Mouse (Mus musculus) liver, embryonic 12.5 days (tissue): Measurements from ENCODE around the gene Tshz2. TPM values are rescaled to one million over a fixed set of nuclear protein-coding genes. Genes with fewer than 3 reads are reported as not detected.

ENCODE experiments used
- ATAC-seq: fragments of 200-750 bp; cut with Nextera tagmentation; 2 replicates; pipeline ENCODE4 v1.8.0; 2017; ENCODE audit warnings: moderate number of reproducible peaks, mild to moderate bottlenecking, moderate library complexity
- H3K27ac ChIP-seq: fragments of 300-500 bp; sonication (generic); 2 replicates; pipeline ENCODE4 v1.5.1; 2016; ENCODE audit warnings: mild to moderate bottlenecking
- H3K27me3 ChIP-seq: fragments of 300-500 bp; sonication (generic); replicated peaks from 2 replicates; pipeline ENCODE4 v1.6.1; 2016; ENCODE audit warnings: mild to moderate bottlenecking, moderate library complexity
- H3K36me3 ChIP-seq: fragments of 300-500 bp; sonication (generic); 2 replicates; pipeline ENCODE4 v1.6.1; 2016; ENCODE audit warnings: mild to moderate bottlenecking, moderate library complexity
- H3K4me1 ChIP-seq: fragments of 300-500 bp; sonication (generic); 2 replicates; pipeline ENCODE4 v1.6.1; 2016
- H3K4me2 ChIP-seq: fragments of 300-500 bp; sonication (generic); 2 replicates; pipeline ENCODE4 v1.6.1; 2016; ENCODE audit warnings: mild to moderate bottlenecking, moderate library complexity
- H3K4me3 ChIP-seq: fragments of 300-500 bp; sonication (generic); 2 replicates; pipeline ENCODE4 v1.5.1; 2016; ENCODE audit warnings: mild to moderate bottlenecking, moderate library complexity
- H3K9ac ChIP-seq: fragments of 300-500 bp; sonication (generic); 2 replicates; pipeline ENCODE4 v1.6.1; 2016; ENCODE audit warnings: mild to moderate bottlenecking, moderate library complexity
- H3K9me3 ChIP-seq: fragments of 300-500 bp; sonication (generic); replicated peaks from 2 replicates; pipeline ENCODE4 v1.6.1; 2016; ENCODE audit warnings: mild to moderate bottlenecking, moderate library complexity
- WGBS: fragments of 180-500 bp; shearing (Covaris S2); methylation state at CpG from one replicate; pipeline ENCODE4 v1.1.7; 2016; ENCODE audit not compliant: insufficient replicate concordance; 5-methylcytosine and 5-hydroxymethylcytosine counted together
- polyA plus RNA-seq: library from polyadenylated mRNA; unstranded; fragments of >200 nt; fragmentation: Nextera tagmentation; extraction: Ambion mirVana; gene quantifications from 2 replicates; pipeline ENCODE4 v1.2.1, GENCODE M21; 2016

Tshz2 gene
- polyA plus RNA-seq, 1 experiment from 2014 or later, result 2.9 TPM

- 0 out of 2 replicates have a peak, but pooled peaks cover 8% of the 10 kb centered on the region for H3K4me1 ChIP-seq
- ATAC-seq, result no peak
- no peak overlapping the region for H3K9ac ChIP-seq
- H3K4me2 ChIP-seq, result no peak overlapping the region
- H3K27me3 ChIP-seq, result no peaks in the 10 kb centered on the region
- H3K9me3 ChIP-seq, result 0 out of 2 replicates have a peak, but pooled peaks cover 1% of the 10 kb centered on the region
- no peak overlapping the region for H3K4me3 ChIP-seq
- no peaks in the 10 kb centered on the region for H3K36me3 ChIP-seq
- H3K27ac ChIP-seq, result no peak overlapping the region
- WGBS, result 53% methylated on average over 6 of the region's 6 CpGs
Observed at GRCm38 (mm10) chr2:169862701-169863100, 229.9 kb downstream of the Tshz2 start.

DNA sequence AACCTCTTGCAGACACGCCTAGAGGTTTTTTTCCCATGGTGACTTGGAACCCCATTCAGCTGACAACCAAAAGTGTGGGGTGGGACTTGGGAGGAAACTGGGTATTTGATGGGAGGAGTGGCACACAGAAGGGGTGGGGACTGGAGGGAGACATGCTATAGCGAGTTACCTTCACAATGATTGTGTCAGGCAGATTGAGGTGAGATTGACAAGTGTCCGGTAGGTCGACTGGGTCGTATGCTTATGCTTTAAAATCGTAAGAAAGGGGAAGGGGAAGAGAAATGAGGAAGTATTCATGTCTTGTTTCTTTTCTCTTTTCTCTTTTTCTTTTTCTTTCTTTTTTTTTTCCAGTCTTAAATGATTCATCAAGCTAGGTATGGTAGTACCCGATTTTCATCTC, 236.7 kb downstream of the Tshz2 start:
- no peak for ATAC-seq
- no peaks in the 10 kb centered on the region for H3K27me3 ChIP-seq
- H3K4me3 ChIP-seq, result no peak overlapping the region
- no peak overlapping the region for H3K27ac ChIP-seq
- no peaks in the 10 kb centered on the region for H3K4me1 ChIP-seq
- no peaks in the 10 kb centered on the region for H3K36me3 ChIP-seq
- no peak overlapping the region for H3K9ac ChIP-seq
- H3K9me3 ChIP-seq, result no peaks in the 10 kb centered on the region
- WGBS, result 29% methylated on average over 7 of the region's 7 CpGs
- H3K4me2 ChIP-seq, result no peak overlapping the region

GRCm38 (mm10) chr2:169870503-169870902, 237.7 kb downstream of the Tshz2 start:
- no peak overlapping the region for H3K9ac ChIP-seq
- H3K27me3 ChIP-seq, result no peaks in the 10 kb centered on the region
- no peak overlapping the region for H3K4me2 ChIP-seq
- H3K4me3 ChIP-seq, result no peak overlapping the region
- no peaks in the 10 kb centered on the region for H3K4me1 ChIP-seq
- 25% methylated on average over 5 of the region's 5 CpGs for WGBS
- H3K27ac ChIP-seq, result no peak overlapping the region
- no peaks in the 10 kb centered on the region for H3K36me3 ChIP-seq
- no peaks in the 10 kb centered on the region for H3K9me3 ChIP-seq
- ATAC-seq, result no peak

DNA sequence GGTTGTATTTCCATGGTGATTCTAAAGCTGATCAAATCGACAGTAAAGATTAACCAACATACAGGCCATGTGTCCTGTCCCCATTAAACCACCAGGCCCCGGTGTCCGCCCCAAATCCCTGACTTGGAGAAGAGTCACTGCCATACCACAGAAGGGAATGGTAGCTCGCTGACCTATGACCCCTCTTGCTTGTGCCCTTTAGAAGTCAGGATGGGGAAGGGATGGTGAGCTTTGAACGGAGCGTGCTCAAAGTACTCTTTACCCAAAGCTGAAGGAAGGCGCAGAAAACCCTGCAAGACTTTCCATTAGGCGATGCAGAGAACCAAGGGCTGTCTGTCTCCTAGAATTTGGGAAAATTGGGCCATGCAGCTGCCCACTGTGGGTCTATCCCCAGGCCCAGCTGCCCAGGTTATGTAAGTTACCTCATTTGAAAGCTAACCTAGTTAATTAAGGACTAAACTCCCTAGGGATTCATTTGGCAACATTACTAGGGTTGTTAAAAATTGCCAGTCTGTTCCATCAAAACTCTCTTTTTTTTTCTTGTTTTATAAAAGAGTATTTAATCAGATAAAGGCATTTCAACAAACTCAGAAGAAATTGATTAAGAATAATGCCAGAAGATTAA, 238.7 kb downstream of the Tshz2 start:
- Histone ChIP-seq H3K4me2 (no peak overlapping the region), H3K9ac (no peak overlapping the region), H3K27me3 (no peaks in the 10 kb centered on the region), H3K9me3 (no peaks in the 10 kb centered on the region), H3K36me3 (no peaks in the 10 kb centered on the region), H3K27ac (no peak overlapping the region), H3K4me1 (no peaks in the 10 kb centered on the region), H3K4me3 (no peak overlapping the region)
- WGBS, result 77% methylated on average over 8 of the region's 8 CpGs
- no peak for ATAC-seq

DNA sequence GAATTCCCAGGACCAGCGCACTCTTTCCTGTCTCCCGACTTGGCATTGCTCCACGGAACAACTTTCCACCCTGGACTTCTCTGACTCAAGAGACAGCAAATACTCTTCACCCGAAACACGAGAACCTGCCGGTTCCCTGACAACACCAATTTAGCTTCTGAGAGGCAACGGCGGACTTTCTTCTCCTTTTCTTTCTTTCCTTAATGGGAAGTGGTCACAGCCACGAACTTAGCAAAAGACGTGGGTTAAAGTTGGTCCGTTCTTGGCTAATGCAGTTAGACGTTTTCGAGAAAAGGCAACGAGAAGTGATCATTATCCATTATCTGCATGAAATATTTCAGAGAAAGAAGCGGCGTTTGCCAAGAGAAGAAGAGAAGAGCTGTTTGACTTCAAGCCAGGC, 240.6 kb downstream of the Tshz2 start:
- 34% methylated on average over 16 of the region's 16 CpGs for WGBS

GRCm38 (mm10) chr2:169887921-169888320, 255.1 kb downstream of the Tshz2 start:
- H3K36me3 ChIP-seq, result 0 out of 2 replicates have a peak, but pooled peaks cover 6% of the 10 kb centered on the region
- H3K9ac ChIP-seq, result no peak overlapping the region
- H3K4me3 ChIP-seq, result no peak overlapping the region
- WGBS, result 78% methylated on average over 9 of the region's 9 CpGs
- no peaks in the 10 kb centered on the region for H3K4me1 ChIP-seq
- ATAC-seq, result no peak
- H3K27ac ChIP-seq, result no peak overlapping the region
- H3K4me2 ChIP-seq, result no peak overlapping the region
- no peaks in the 10 kb centered on the region for H3K9me3 ChIP-seq
- H3K27me3 ChIP-seq, result no peaks in the 10 kb centered on the region

More for the DNA sequence above, 240.6 kb downstream of the Tshz2 start:
- Histone ChIP-seq H3K27me3 (no peaks in the 10 kb centered on the region), H3K4me1 (no peaks in the 10 kb centered on the region), H3K4me3 (no peak overlapping the region), H3K9me3 (no peaks in the 10 kb centered on the region), H3K27ac (no peak overlapping the region), H3K4me2 (no peak overlapping the region), H3K9ac (no peak overlapping the region), H3K36me3 (no peaks in the 10 kb centered on the region)
- no peak for ATAC-seq

DNA sequence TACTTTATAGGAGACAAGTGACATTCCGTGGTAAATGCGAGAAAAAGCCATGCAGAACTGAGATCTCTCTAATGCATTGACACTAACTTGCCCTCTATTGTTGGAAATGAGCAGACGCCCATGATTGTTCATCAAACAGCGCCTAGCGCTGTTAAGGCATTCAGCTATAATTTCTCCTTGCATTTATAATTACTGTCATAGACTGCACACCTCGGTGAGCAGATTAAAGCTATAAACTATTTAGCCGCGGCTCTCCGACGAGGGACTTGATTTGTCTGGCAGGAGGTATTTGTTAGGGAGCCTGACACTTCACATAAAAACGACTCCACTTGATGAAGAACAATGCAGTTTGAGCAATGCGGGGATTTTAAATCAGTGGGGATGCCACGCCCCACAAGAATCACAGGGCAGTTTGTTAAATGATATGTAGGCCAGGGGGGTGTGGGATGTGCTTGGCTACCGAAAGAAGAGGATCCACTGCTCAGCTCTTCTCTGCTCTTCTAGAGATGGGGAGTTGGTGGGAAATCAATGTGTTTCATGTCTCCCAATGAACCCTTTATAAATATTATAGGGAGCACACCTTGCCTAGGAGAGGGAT, 259.7 kb downstream of the Tshz2 start:
- no peak overlapping the region for H3K9ac ChIP-seq
- no peak for ATAC-seq
- no peaks in the 10 kb centered on the region for H3K9me3 ChIP-seq
- no peaks in the 10 kb centered on the region for H3K27me3 ChIP-seq
- no peak overlapping the region for H3K4me3 ChIP-seq
- H3K4me2 ChIP-seq, result no peak overlapping the region
- WGBS, result 72% methylated on average over 14 of the region's 14 CpGs
- H3K4me1 ChIP-seq, result no peaks in the 10 kb centered on the region
- H3K27ac ChIP-seq, result no peak overlapping the region
- H3K36me3 ChIP-seq, result no peaks in the 10 kb centered on the region

- Histone ChIP-seq H3K27me3 (no peaks in the 10 kb centered on the region), H3K4me2 (no peak overlapping the region), H3K9me3 (no peaks in the 10 kb centered on the region), H3K4me1 (no peaks in the 10 kb centered on the region), H3K9ac (no peak overlapping the region), H3K4me3 (no peak overlapping the region), H3K27ac (no peak overlapping the region), H3K36me3 (no peaks in the 10 kb centered on the region)
- WGBS, result 66% methylated on average over 7 of the region's 7 CpGs
- ATAC-seq, result no peak
Observed at GRCm38 (mm10) chr2:169902896-169903295, 270.1 kb downstream of the Tshz2 start.

GRCm38 (mm10) chr2:169906396-169906795, 273.6 kb downstream of the Tshz2 start:
- no peak overlapping the region for H3K27ac ChIP-seq
- H3K4me1 ChIP-seq, result no peaks in the 10 kb centered on the region
- H3K4me2 ChIP-seq, result no peak overlapping the region
- 44% methylated on average over 9 of the region's 9 CpGs for WGBS
- H3K27me3 ChIP-seq, result no peaks in the 10 kb centered on the region
- no peaks in the 10 kb centered on the region for H3K36me3 ChIP-seq
- no peak for ATAC-seq
- no peaks in the 10 kb centered on the region for H3K9me3 ChIP-seq
- H3K4me3 ChIP-seq, result no peak overlapping the region
- H3K9ac ChIP-seq, result no peak overlapping the region

DNA sequence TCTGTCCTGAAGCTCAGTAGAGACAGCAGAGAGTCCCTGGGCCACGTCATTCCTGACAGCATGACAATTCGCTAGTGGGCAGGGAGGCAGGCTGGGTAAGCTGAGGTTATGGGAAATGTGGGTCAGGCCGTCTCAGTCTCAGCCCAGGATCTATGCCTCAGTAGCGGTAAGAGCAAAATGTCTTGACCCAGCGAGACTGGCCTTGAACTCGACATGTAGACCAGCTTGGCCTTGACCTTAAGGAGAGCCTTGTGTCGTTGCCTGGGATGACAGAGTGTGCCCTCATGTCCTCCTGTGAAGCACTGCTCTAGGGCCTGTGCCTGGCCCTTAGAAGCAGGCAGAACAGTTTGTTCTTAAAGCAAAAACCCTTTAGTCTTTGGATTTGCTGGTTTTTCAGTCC, 275.2 kb downstream of the Tshz2 start:
- no peak for ATAC-seq
- H3K9me3 ChIP-seq, result no peaks in the 10 kb centered on the region
- WGBS, result 58% methylated on average over 7 of the region's 7 CpGs
- no peaks in the 10 kb centered on the region for H3K4me1 ChIP-seq
- H3K27me3 ChIP-seq, result no peaks in the 10 kb centered on the region
- H3K4me3 ChIP-seq, result no peak overlapping the region
- no peaks in the 10 kb centered on the region for H3K36me3 ChIP-seq
- H3K9ac ChIP-seq, result no peak overlapping the region
- no peak overlapping the region for H3K4me2 ChIP-seq
- no peak overlapping the region for H3K27ac ChIP-seq

DNA sequence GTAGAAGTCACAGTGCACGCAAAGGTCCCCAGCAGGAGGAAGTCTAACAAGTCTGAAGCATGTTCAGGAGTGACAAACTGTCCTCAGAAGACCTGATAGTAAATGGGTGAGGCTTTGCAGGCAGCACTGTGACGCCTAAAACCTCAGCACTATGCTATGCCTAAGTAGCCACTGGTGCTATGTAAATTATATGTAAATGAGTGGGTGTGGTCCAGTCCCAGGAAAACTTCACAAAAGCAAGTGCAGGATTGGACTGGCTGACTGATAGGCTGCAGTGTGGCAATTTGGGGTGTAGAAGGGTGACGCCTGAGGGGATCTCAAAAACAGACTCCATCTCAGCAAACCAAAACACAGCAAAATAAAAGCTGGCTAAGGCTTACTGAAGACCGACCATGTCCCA, 277.8 kb downstream of the Tshz2 start:
- Histone ChIP-seq H3K4me1 (no peaks in the 10 kb centered on the region), H3K9me3 (no peaks in the 10 kb centered on the region), H3K36me3 (no peaks in the 10 kb centered on the region), H3K4me3 (no peak overlapping the region), H3K4me2 (no peak overlapping the region), H3K9ac (no peak overlapping the region), H3K27ac (no peak overlapping the region), H3K27me3 (no peaks in the 10 kb centered on the region)
- WGBS, result 54% methylated on average over 4 of the region's 4 CpGs
- ATAC-seq, result no peak

GRCm38 (mm10) chr2:169912826-169913225, 280.0 kb downstream of the Tshz2 start:
- H3K9ac ChIP-seq, result no peak overlapping the region
- no peaks in the 10 kb centered on the region for H3K4me1 ChIP-seq
- H3K36me3 ChIP-seq, result no peaks in the 10 kb centered on the region
- no peak overlapping the region for H3K4me2 ChIP-seq
- H3K27ac ChIP-seq, result no peak overlapping the region
- ATAC-seq, result no peak
- H3K9me3 ChIP-seq, result no peaks in the 10 kb centered on the region
- H3K4me3 ChIP-seq, result no peak overlapping the region
- no peaks in the 10 kb centered on the region for H3K27me3 ChIP-seq
- WGBS, result 78% methylated on average over 14 of the region's 14 CpGs

- Histone ChIP-seq H3K9ac (no peak overlapping the region), H3K4me1 (no peaks in the 10 kb centered on the region), H3K27me3 (no peaks in the 10 kb centered on the region), H3K27ac (no peak overlapping the region), H3K4me2 (no peak overlapping the region), H3K9me3 (no peaks in the 10 kb centered on the region), H3K4me3 (no peak overlapping the region), H3K36me3 (no peaks in the 10 kb centered on the region)
- WGBS, result 68% methylated on average over 8 of the region's 8 CpGs
- no peak for ATAC-seq
Observed at GRCm38 (mm10) chr2:169914903-169915302, 282.1 kb downstream of the Tshz2 start.
